Mouse (Mus musculus) kidney, postnatal 14 days (tissue): Measurements from ENCODE around the gene Ptbp1.

Experiments used
- DNase-seq: peaks from one replicate; pipeline ENCODE4 v3.0.0; 2022; ENCODE audit warnings: mixed read lengths

Gene Ptbp1

DNA sequence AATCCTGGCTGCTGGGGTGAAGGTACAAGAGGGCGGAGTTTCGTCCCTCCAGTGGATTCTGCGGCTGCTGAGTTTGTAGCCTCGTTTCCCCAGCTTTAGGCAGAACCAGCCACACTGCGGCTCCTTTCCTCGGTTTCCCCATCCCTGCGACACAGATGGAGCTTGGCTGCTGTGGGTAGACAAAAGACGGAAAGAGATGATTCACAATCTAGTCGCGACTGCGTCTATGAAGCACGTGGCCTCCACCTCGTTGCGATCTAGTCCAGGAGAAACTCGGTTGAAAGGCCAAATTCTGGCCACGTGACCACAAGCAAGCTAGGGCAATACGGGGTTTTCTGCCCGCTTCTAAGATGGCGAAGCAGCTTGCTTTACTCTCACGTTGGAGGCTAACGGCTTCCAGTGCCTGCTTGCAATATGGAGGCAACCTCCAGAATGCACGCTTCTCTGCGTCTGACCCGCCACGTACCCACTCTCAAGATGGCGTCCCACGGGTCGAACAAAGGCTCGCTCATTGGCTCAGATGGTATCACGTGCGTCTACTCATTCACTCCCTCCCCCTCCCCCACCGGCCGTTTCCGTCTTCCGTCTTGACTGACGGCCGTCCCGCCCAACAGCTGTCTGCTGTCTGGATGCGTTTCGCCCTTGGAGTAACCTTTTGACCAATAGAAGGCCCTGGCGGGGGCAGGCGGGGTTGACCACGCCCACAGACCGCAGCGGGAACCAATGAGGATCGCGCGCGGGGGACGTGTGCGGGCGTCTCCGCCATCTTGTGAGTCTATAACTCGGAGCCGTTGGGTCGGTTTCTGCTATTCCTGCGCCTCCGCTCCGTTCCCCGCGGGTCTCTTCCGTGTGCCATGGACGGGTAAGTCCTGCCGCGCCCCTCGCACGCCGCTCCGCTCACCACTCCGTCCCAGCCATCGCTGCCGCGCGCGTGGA is at the start of gene Ptbp1:
Gene Ptbp1, plus strand, starts transcription at position 568 of the 936 bp plus-strand sequence.
- DNase-seq, result peak; percentile 100

DNA sequence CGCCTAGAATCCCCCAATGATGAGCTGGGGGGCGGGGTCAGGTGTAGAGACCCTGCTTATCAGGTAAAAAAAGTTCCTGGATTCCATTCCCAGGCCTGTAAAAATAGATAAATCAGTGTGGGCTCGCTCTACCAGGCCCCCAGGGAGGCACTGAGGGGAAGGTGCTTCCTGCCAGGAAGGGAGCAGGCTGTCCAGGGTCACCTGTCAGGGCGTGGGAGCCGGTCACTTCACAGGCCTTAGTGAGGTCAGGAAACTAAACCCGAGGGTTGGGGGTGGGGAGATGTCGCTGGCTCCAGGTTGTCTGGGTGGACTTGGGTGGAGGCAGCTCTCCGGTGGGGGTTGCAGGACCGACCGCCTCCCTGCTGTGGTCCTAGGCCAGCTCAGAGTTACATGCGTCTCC is 48.6 kb upstream of the Ptbp1 start:
- peak; percentile 84 for DNase-seq

DNA sequence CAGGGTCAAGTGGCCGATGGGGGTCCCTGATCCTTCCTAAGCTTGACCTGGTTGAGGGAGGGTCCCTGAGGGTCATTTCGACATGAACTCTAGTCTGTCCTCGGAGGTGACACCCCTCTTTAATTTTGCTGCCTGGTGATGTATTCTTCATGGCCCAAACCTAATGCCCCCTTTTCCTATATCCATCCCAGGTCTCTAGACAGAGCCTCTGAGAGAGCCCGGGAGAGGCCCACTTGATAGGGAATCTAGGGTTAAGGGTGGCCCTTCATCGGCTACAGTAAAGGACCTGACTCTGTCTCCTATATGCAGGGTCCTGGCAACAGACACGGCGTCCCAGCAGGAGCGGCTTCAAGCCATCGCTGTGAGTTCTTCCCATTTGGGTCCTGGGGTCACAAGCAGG is 47.9 kb upstream of the Ptbp1 start:
- no peak for DNase-seq

DNA sequence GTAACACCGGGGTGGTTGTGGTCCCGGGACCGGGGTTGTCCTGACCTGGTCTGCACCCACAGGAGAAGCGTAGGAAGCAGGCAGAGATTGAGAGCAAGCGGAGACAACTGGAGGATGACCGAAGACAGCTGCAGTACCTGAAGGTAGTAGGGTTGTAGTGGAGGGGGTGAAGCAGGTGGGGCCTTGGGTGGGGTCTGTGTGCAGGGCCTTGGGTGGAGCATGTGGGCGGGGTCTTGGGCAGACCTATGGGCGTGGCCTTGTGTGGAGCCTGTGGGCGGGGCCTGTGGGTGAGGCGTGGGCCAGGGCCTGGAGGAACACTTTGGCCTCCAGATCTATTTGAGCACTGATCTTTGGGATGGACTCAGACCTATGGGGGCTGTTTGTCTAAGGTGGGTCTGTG is 47.3 kb upstream of the Ptbp1 start:
- no peak for DNase-seq

DNA sequence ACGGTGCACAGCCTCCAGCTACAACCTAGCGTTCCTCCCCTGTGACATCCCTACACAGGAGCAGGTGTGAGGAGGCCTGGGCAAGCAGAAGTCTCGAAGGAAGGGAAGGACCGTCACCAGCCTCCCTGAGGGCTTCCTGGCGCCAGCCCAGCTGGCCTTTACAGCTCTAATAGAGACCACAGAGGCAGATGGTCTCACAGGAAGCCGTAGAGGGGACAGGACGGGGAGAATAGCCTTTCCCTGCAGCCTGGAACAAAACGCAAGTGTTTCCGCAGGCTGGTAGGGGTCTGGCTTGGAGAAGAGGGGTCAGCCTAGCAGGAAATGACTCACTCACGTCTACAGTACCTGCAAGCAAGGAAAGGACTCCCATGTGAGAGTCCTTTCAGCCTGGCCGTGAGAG is 46.4 kb upstream of the Ptbp1 start:
- DNase-seq, result peak; percentile 80

DNA sequence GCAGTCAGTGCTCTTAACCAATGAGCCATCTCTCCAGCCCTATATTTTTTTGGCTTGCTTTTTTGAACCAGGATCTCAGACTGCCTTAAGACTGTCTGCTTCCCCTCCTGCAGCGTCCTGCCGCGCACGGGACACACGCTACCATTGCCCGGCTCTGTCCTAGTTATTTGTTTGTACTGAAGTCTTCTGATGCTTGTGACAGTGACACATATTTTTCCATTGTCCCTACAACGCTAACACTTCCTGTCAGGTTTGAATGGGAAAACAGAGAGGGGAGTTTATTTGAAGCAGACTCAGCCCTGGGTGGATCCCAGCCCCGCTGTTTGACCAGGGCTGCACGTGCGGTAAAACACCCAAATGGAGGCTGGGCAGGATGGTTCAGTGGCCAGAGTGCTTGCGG is 45.5 kb upstream of the Ptbp1 start:
- DNase-seq, result peak; percentile 56

DNA sequence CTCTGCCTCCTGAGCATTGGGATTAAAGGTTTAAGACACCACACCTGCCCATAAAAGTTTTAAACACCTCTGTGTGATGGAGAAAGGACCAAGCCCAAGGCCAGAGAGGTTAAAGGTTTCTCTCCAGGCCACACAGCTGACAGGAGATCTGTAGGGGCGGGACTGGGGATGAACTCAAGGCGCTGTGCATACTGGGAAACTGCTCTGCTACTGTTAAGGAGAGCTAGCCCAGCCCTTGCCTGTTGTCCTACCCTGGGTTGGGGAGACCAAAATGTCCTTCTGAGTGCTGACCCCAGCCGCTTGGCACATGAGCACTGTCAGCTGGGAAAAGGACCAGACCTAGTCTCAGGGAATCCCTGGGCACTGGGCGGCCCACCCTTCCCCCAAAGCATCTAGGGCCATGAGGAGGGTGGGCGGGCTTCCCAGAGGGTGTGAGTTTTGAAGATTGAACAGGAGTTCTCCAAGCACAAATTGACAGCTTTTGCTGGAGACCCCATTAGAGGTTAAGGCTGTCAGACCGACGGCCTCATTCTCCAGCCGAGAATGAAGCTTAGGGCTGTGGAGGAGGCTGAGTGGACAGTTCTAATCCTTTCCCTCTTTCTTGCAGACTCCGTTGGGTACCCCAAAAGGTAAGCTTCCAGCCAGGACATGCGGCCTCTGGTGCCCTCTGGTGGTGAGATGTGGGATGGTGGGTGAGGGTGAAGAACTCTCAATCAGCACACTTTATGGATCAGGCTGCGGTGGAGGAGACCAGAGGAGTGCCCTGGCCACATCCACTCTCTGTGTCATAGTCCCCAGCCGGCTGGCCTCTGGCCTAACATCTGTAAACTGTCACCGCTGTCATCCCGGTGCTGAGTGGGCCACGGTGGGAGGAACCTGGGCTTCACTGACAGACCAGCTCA is 42.2 kb upstream of the Ptbp1 start:
- peak; percentile 88 for DNase-seq

DNA sequence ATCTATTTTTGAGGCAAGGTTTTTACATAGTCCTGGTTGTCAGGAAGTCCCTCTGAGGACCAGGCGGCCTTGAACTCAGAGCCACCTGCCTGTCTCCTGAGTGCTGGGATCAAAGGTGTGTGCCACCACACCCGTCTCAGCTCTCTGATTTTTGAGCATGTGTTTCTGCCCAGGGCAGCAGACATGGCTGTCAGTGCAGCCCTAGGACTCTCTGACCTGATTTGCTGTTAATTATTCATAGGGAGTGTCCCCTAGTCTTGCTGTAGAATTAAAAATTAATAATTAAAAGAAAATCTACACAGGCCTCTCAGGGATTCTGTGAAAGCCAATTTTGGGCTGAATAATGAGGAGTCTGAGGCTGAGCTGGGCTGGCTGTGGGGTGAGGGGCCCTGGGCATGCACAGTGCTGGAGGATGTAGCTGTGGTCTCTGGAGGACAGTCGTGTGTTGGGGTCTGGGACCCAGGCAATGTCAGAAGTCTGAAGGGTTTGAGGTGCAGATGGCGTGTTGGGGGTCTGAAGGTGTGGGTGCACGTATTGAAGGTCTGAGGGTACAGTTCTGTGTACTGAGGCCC is 39.9 kb upstream of the Ptbp1 start:
- DNase-seq, result peak; percentile 76

DNA sequence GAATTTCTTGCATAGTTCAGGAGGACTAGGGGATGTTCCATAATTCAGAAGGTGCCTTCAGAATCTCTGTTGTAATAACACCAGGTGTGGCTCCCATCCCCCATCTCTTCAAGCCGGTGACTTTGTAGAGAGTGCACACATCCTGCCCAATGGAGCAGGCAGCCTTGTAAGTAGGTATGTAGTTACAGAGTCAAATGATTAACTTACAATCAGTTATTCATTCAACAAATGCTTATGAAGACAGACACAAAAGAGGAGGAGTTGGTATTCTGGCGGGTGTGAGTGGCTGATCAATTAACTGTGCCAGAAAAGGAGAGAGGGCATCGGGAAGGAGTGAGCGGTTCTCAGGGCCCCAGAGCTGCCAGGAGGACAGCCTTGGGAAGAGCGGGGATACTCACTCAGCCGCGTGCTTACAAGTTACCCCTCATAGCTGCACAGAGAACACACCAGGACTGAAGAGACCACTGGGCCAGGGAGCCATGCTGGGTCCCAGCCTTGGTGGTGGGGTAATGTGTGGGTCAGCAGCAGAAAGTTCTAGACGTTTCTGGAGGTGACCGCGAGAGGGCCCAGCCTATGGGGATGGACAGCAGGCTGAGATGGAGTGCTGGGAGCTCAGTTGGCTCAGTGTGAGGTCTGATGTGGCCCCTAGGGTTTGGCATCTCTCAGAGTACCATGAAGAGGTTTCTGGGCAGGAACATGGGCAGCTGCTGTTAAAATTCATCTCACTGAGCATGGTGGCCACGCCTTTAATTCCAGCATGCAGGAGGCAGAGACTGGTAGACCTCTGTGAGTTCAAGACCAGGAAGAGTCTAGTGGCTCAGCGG is 38.3 kb upstream of the Ptbp1 start:
- DNase-seq, result peak; percentile 86

DNA sequence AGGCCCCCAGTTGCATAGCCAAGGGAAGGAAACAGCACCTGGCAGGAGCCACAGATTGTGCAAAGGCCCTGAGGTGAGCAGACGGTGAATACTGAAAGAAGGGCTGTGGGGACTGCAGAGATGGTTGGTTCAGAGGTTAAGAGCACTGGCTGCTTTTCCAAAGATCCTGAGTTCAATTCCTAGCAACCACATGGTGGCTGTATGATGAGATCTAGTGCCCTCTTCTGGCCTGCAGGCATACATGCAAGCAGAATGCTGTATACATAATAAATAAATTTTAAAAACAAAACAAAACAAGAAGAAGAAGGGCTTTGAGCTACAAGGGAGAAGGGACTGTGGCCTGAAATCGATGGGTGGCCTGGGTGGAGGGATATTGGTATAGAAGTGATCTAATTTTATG is 37.1 kb upstream of the Ptbp1 start:
- no peak for DNase-seq

DNA sequence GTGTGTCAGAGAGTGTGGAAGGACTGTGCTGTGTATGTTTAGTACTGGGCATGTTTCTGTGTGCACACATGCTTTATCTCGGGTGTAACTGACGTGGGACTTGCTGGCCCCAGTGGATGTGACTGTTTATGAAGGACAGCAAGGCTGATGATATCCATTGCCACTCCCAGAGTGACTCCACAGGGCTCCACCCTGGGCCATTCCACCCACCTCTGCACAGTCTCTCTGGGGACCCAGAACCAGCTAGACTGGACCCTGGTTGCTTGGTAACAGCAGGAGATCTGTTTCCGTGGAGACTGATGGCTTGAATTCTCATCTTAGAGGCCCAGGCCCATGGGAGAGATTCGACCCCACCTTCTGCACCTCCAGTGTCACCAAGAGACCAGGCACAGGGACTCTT is 36.0 kb upstream of the Ptbp1 start:
- DNase-seq, result peak; percentile 8

DNA sequence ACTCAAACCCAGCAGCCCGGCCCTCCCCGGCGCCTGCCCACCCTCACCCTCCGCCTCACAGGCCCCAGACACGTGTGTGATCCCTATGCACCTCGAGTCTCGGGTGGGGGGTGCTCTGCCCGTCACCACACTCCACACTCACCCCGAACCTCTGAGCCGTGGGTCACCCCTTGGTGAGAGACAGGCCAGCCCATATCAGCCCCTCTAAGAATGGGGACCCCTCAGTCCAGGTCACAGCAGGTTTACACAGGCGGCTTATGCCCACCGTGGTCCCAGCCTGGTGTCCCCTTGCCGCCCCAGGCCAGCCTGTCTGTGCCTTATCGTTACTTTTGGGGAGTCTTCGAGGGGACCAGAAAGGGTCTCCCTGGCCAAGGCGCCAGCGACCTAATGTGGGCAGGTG is 34.6 kb upstream of the Ptbp1 start:
- peak; percentile 10 for DNase-seq

DNA sequence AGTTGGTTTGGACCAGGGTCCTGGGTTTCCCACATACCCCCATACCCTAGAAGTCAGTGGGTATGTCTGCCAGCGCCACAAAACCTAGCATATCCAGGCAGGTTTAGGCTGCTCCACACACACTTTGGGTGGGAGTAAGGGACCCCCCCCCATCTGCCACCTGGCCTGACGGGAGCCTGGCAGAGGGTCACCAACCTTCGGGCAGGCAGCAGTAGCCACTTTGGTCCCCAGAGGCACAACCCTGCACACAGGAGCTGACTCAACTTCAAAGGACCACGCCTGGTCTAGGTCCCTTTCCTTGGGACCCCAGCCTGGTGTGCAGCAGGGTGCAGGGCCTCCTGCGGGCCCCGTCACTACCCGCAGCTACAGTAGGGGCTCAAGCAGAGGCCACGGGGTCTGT is 34.0 kb upstream of the Ptbp1 start:
- no peak for DNase-seq

DNA sequence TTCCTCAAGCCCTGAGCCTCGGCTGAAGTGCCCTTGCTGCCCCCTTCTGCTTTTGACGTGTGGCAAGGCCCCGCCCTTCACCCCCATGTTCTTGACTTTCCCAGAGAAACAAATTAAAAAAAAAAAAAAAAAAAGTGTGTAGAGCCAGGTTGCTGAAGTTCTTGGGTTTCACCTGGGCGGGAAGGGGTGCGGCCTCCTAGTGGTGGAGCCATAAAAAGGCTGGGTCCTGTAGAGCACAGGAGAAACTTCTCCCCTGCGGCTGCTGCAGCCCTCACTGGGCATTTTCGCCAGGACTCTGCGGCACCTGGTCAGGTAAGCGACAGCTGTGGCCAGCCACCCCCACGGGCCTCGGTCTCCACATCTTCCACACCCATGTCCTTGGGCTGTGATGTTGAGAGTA is 33.4 kb upstream of the Ptbp1 start, which contains the start of gene Misp:
Gene Misp, plus strand, starts transcription at position 208 of the 400 bp plus-strand sequence.
- DNase-seq, result peak; percentile 73

DNA sequence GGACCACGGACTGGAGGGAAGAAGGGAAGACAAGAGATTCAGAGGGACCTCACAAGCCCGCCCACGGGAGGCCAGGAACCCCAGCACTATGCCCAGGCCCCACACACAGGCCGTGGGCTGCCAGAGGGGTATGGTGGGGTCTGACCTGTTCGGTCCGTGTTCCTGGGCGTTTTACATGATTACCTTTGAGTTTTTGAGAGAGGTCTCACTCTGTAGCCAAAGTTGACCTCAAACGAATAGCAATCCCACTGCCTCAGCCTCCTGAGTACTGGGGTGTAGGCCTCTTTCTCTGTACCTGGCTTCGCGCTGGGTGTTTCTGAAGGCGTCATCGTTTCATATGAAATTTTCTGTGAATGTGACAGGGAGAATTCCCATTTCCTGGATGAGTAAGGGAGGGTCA is 32.5 kb upstream of the Ptbp1 start:
- no peak for DNase-seq

DNA sequence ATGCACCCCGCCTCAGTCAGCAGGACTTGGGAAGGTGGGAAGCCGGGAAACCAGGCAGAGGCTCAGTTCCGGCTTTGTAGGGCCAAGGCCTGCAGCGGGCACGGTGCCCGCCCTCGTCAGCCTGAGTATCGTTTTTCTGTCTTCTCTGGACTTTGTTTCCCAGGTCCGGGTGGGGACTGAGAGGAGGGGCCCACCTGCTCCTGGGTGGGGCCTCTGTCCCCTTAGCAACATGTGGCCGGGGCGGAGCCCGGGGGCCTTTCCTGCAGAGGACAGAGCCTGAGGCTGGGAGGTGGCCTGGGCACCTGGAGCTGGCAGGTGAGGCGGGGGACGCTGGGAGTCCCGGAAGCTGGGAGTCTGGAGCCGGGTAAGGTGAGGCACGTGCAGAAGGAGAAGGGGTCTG is 31.9 kb upstream of the Ptbp1 start:
- DNase-seq, result peak; percentile 87

DNA sequence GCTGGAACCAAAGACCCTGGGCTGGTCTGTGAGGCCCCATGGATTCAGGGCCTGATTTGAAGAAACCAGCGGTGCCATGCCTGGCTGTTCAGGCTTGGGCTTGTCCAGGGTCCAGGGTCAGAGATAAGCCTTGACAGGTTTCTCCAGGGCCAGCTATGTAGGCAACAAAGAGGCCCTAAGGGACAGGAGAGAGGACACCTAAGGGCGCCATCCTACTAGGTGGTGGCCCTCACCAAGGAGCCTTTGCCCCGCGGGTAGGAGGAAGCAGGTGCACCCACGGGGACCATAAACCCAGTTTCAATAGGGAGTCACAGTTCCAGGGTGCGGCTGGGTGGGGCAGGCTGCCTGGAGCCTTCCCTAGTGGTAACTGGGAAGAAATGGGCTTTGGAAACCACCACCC is 31.2 kb upstream of the Ptbp1 start:
- no peak for DNase-seq

DNA sequence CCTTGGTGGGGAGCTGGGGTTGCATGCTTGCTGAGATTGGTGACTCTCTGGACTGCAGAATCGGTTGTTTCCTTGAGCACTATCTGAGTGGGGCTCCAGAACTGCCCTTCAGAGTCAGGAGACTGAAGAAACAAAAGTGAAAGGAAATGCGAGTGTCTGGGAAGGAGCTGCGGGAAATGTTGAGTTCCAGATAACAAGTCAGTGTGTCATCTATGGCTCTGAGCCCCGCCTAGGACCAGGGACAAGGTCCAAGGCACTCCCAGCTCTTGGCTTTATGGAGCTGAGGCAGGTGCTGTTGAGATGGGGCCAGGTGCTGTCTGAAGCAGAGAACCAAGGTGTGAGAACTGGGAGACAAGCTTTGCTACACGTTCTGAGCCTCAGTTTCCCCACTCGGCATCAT is 29.8 kb upstream of the Ptbp1 start:
- DNase-seq, result no peak

DNA sequence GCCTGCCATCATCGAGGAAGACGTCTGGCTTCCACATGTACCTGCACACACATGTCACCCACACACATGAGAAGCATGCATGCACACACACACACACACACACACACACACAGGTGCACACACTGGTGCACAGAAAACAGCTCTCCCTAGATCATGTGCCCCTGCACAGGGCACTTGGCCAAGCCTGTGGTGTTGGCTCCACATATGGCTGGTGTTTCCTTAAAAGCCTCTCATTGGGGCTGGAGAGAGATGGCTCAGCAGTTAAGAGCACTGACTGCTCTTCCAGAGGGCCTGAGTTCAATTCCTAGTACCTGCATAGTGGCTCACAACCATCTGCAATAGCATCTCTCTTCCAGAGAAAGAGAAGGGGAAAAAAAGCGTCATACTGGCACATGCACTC is 22.6 kb upstream of the Ptbp1 start:
- DNase-seq, result no peak

DNA sequence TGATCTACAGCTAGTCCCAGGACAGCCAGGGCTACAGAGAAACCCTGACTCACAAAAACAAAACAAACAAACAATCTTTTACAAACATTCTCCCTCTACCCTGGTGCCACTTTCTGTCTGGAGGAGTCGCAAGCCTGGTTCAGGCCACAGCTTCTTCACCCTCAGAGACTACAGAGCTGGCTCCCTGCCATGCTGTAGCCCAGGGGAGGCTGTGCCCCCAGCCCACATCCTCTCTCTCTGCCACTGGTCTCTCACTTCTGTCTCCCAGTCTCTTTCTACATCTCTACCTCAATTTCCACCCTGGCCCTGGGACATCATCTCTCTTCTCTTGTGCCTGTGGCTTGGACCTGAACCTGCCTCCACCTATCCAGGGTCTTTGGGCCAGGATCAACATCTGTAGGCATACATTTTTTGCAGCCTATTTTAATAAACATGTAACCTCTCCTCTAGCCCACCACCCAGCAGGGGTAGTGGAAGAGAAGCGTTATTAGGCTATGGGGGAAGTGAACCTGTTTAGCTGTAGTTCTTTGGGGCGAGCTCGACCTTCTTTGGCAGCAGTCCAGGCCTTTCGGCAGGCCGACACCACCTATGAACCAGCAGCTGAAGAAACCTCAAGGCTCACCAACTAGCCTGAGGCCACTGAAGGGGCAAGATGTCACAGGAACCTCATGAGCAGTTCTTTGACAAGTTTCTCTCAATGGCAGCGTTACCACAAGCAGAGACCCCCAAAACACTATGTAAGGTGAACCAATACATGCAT is 22.0 kb upstream of the Ptbp1 start:
- DNase-seq, result no peak

DNA sequence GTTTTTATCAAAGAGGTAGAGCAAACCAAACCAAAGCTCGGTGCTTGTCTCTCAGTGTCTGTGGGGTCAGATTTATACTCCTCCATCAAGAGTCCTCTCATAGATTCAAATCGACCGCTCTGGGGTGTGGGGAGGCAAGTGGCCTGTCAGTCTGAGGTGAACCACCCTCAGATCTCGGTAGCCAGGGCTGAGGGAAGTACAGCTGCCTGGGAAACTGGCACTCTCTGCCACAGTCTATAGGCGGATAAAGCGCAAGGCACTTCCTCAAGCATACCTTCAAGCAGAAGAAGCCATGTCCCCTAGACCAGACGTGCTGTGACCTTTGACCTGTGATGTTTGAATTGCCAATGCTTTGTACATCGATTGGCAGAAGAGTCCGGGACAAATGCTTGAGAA is 21.4 kb upstream of the Ptbp1 start:
- no peak for DNase-seq
